Mouse (Mus musculus) lung, postnatal 10 days (tissue): ENCODE measurements around the gene Nap1l1.
A peak's percentile ranks its signal among the peaks of the same experiment; 100 is the strongest.

Experiments
- DNase-seq: peaks from one replicate; pipeline ENCODE4 v3.0.0; 2021

The Nap1l1 gene

DNA sequence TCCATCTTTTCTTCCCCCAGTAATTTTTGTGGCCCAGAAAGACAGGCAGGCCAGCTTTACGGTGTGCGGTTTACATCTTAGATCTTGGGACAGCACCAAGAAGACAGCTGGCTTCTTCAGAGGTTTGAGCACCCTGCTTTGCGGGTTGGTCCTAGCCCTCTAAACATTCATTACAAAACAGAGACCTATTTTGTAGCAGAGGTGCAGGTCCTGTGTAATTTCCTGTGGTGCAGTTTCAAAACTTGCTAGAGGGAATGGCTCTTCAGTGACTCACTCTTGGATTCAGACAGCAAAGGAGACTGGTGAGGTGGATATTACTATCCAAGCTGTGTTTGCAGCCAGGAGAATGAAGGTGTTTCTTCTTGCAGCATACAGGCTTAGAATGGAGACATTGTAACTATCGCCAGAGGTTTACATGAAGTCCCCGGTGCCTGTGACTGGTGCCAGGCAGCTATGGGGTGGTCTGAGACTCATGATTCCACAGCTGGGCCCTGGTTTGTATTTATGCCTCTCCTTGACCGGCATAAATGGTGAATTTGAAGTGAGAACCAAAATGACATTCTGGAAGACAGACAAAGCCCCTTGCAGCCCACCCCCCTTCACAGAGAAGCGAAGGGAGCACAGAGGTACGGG is 43.9 kb downstream of the Nap1l1 start:
- DNase-seq: no peak

DNA sequence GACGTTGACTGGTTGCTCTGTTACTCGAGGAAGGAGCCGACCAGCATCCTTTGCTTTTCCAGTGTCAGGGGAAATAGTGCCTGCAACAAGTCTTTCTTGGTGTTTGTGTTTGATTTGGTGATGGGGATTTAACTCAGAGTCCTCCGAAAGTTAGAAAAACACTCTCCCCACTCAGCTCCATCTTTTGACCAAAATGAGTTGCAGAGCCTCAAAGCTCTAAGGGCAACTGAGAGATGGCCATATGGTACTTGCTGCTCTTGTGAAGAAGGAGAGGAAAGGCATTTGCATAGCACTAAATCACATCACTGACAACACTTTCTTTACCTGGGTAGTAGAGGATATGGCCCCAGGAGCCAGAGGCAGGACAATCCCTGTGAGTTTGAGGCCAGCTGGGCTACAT is 45.3 kb downstream of the Nap1l1 start:
- DNase-seq: no peak

DNA sequence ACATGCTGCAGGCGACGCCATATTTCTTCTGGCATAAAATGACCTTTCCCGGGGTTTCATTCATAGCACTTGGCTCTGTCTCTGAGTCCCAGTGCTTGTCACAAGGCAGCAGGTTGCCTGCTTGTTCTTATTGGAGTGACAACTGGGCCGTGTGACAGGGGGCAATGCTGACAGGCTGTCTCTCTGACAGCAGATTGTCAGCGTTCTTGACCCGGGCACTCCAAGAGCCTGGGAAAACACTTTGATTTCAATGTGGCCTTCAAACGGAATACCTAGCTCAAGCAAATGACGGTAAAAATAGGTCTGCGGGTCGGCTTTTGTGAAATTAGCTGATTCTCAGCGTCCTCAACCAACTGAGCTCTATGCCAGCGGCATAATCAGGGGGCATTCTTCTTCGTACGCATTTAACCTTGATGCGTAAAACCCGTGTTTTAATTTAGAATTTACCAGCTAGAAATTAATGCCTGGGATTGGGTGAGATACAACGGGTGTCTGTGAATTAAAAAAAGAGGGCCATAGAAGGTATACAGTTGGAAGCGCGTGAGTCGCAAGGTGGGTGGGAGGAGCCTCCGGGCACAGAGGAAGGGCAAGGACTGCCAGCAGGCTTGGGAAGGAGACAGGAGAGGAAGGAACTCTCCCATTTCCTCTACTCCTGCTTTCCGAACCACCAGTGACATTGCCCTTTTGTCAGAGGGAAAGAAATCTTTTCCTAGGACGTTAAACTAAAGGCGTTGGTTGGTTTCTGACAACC is 46.8 kb downstream of the Nap1l1 start:
- no peak for DNase-seq

DNA sequence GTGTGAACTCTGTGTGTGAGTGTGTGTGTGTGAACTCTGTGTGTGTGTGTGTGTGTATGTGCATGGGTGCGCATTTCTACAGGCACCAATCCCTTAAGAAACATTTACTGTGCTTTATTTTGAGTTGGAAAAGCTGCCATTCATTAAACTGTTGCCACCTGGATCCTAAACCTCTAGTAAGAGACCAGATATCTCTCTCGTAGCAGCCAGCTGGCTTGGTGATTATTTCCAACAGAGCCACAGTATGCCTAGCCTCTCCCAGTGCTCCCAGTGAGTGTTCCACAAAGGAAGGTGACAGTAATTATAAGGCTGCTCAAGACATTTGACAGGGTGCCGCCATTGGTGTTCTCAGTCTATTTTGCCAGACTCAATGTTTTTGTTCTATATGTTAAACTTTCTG is 47.6 kb downstream of the Nap1l1 start:
- no peak for DNase-seq

DNA sequence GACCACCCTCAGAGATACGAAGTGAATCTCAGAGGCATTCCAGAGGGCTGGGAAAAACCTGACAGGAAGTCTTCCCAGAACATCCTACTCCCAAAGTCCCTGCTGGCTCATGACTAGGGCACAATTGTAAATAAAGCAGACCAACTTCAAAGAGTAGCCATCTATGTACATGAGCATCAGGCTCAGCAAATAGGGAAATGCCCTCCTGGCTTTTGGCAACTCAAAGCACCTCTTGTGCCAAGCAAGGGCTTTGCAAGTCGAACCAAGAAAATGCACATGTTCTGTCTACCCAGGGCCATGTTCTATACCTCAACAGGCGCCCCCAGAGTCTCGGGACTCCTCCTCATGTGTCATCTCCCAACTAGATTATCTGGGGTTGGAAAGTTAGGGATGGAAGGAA is 48.6 kb downstream of the Nap1l1 start:
- no peak for DNase-seq

DNA sequence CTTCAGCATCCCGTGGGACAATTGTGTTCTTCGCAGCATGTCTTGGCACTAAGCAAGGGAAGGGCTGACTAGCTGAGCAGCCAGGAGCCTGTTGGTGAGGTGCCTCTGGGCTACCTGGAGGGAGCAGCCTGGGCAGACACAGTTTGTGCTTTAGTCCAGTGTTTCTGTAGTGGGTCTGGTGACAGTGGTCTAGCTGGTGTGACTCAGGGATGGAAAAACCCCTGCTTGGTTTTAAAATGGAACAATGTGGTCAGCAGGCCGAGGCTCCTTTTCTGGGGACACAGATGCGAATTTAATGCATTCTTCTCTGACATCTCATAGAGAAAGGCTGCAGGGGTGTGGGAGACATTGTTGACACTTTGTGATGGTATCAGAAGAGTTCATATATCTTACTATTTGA is 49.2 kb downstream of the Nap1l1 start:
- no peak for DNase-seq

DNA sequence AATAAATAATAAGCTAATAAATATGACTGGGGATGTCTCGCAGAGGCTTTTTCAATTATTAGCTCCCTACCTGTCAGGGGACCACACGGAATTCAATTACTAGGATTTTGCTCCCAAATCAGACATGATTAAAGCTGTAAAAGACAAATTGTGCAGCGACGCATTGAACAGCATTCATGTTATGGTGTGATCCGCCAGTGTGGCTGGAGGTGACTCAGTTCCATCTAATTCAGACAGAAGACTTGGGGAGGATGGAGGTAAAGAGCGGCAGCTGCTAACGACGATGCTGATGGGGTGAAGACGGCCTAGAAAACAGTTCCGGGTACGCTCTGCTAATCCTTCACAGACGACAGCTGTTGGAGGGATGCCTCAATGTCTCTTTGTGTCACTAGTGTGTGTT is 50.9 kb downstream of the Nap1l1 start:
- no peak for DNase-seq

DNA sequence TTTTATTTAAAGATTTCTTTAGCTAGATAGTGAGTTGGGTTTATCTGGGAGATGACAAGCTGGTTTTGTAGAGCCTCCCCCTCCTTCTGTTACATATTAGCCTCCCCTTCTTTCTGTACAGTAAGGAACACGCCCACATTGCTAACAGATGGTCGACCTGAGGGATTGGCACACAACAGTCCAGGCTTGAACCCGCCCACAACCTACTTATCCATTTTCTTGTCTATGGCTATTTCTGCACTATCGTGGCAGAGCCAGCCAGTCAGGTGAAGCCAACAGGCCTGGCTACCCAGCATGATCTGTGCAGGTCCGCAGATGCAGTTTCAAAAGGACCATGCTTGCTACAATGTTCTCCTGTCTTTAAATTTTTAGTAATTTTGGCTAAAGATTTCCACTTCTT is 54.0 kb downstream of the Nap1l1 start:
- no peak for DNase-seq

DNA sequence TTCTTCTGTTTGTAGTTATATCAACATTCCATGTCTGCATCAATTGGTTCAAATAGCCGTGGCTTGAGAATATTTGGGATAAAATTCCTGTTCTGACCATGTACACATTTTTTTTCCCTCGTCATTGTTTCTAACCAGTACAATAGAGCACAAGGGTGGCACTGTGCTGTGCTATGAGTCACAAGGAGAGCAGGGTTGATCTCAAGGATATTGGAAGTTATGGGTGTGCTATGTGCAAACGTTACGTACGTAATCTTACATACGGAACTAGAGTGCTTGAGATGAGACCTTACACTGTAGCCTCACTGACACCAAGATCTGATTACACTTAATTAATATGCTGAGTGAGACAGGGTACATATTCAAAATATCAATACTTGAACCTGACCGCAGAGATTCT is 54.6 kb downstream of the Nap1l1 start:
- no peak for DNase-seq

DNA sequence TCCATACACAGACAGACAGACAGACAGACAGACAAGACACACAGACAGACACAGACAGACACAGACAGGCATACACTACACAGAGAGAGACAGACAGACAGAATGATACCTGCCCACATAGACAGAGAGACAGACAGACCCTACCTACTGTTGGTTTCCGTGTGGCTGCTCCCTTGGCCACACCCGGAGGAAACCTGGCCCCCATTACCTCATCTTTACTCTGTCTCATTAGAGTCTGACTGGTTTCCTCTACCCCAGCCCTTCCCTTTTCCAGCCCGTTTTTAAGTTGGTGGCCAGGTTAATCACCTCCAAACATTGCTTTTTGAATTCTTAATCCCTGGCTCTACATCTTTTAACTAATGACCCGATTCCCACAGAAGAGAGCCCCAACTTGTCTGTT is 55.3 kb downstream of the Nap1l1 start:
- no peak for DNase-seq

DNA sequence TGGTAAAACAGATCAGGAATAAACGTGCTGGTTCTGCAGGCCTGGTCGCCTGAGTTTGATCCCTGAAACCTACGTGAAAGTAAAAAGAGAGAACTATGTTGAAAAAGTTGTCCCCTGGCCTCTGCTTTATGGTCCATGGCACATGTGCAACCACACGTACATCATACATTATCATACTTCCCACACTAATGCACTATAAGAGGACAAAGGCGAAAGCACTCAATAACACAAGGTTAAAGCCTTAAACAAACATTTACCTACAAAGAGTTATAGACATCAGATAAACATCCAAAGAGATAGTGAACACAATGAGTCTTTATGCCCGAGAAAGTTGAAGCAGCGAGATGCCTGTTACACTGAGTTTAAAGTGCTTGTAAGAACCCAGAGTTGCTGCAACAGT is 57.4 kb downstream of the Nap1l1 start:
- no peak for DNase-seq

DNA sequence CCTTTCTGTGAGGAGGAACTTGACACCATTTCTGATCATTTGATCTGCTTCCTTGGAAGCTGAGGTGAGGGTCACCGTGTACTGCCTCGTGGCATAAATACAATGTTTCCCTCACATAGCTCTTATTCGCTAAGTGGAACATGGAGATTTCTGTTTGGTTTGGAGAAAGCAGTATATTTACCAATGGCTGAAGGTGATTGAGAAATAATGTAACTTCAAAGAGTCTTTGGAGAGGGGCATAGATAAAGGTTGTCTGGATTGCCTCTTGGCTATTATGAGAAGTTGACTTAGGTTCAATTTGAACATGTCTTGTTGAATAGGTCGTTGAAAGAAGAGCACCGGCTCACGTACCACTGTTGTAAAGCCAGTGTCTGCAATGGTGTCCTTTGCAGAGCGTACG is 61.7 kb downstream of the Nap1l1 start:
- no peak for DNase-seq

DNA sequence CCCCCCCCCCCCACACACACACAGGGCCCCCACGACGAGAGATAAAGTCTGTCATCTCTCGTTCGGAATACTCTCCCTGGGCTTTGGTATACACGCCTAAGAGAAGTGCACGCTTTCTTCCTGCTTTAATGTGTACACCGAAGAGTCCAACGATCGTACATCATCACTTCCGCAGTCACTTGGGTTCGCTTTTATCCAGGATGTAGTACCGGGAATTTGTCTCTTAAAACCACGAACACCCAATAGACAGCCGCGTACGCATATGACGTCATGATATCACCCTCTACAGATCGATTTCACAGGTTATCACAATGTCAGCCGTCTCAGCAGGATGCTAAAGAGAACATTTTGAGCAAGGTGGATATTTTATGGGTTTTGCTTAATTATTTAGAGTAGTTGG is 64.4 kb downstream of the Nap1l1 start:
- DNase-seq: no peak

DNA sequence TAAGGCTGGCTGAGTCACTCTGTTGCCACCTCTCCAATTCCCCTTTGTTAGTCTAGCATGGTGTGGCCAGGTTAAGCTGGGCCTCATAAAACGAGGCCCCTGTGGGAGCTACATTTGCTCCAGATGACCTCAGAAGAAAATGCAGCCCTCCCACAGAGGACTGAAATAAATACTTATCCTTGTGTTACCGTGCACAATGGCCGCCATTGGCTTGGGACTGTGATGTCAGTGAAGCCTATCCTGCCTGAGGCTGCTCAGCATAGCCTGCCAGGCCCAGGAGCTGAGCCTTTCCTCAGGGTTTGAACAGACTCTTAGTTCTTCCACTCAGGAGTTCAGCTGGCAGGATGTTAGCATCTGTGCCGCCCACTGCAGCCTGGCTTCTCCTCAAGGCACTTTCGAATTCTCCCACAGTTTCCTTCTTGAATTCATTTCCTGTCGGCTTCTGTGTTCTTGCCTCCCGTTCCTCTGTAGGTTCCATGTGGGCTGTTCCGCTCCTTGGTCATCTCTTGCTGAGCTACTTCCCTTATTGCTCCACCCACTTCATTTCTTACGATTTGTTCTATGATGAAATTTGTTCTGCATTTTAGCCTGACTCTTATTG is 66.8 kb downstream of the Nap1l1 start:
- peak; percentile 77 for DNase-seq

DNA sequence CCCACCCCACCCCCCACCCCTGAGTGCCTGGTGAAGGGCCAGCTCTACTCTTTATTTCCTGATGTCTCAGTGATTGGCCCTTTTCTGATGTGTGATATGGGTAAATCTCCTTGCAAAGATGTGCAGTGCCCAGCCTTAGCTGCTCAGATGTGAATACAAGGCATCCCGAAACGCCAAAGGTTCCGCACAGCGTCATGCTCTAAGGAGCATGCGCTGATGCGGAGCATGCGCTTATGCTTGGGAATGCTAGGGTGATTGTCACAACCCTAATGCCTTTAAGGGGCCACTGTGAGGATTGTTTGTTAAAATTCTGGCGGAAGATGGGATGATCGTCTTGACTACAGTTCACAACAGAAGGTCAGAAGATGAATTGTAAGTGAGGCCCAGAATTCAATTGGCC is 67.7 kb downstream of the Nap1l1 start:
- DNase-seq: peak; percentile 32

DNA sequence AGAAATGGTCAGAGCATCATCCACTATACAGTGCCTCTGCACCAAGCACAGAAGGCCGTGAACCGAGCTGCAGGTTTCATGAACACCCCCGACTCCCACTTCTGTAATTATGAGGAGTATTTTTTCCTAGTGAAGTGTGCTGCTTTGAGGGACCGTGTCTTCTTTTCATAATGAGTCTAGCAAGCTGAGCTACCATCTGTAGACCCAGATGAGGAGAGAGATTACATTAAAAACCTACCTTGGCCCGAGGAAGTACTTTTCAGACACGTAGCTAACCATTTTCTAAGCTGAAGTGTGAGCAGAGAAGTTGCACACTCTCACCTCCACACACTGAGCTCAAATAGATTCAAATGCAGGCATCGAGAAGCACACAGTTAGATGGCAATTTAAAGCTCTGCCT is 70.1 kb downstream of the Nap1l1 start:
- DNase-seq: no peak

DNA sequence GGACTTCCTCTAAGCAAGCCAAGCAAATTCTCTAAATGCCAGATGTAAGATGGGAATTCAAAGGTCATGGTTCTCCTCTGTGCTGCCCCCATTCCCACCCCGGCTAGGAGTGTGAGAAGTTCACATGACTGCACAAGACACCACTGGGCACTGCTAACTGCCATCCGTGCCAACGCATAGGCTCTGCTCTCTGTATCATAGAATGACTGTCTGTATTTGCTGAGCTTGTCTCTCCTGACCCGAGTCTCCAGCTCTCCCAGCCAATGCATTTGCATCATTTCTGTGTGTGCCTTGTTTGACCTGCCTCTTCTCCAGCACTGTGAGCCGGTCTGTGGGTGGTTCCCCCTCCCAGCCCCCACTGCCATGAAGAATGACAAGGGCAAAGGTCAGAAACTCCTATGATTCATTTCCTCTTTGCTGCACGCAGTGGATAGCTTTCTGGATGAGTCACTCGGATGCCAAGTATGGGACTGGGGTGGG is 70.8 kb downstream of the Nap1l1 start:
- peak; percentile 67 for DNase-seq

DNA sequence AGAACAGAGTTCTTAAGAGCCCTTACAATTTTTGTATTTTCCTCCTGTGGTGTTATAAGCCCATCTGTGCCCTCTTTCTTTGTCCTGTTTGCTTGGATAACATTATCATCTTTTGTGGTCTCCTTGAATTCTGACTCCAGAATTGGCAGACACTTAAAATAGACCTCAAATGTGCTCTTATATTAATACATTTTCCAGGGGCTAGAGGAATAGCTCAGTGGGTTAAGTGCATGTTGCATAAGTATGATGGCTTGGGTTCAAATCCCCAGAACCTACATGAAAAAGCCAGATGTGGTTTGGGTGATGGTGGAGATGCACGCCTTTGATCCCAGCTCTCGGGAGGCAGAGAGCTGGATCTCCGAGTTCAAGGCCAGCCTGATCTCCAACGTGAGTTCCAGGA is 71.3 kb downstream of the Nap1l1 start:
- no peak for DNase-seq

DNA sequence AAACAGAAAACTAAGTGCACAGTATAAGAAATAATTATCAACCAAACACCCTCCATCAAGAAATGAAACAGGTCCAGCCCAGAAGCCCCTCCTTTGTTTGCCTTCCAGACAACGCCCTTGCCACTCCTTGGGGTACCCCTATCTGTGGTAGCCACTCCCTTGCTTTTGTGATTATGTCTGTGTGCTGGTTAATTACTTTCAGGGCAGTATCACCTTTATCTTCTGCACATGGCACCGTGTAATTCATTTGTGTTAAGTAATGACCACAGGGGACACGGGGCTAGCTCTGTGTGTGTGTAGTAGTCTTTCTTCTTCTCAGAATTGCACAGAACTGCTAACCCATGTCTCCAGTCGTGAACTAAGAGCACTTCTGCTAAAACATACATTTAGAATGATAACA is 72.6 kb downstream of the Nap1l1 start:
- no peak for DNase-seq
